Mouse (Mus musculus) retina, postnatal 1 day (tissue): ENCODE results near the gene Gm12216.

Source experiments
- DNase-seq: peaks from one replicate; pipeline ENCODE4 v3.0.0-alpha.2; 2012

Gm12216 gene

GRCm38 (mm10) chr11:53736771-53737572, 122.1 kb downstream of the Gm12216 start:
- peak; percentile 88 for DNase-seq

- peak; percentile 90 for DNase-seq
These were observed 123.3 kb downstream of the Gm12216 start for GRCm38 (mm10) chr11:53735682-53736245.

GRCm38 (mm10) chr11:53734970-53735681, 123.9 kb downstream of the Gm12216 start:
- no peak for DNase-seq

- no peak for DNase-seq
These were observed 124.6 kb downstream of the Gm12216 start for GRCm38 (mm10) chr11:53734431-53734830.

- DNase-seq, result peak; percentile 13
These were observed 125.2 kb downstream of the Gm12216 start for GRCm38 (mm10) chr11:53733824-53734223.
